Mouse (Mus musculus): ENCODE results near the gene Cux2.
A peak's percentile ranks its signal among the peaks of the same experiment; 100 is the strongest.

Cux2 gene

DNA sequence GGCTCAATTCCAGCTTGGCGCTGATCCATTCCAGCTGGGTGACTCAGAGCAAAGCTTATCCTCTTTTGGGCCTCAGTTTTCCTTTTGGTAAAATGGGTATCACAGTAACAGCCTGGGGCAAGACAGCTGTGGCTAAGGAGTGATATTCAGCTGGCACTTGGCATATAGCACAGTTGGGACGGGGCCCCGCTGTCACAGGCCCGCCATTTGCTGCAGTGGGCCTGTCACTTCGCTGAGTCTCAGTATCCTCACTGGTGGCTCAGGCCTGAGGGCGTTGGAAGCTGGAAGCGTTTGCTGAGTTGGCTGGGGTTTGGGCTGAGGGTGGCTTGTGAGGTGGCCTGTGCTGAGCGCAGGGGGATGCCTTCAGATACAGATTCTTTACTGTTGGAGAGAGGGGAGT lies 88.6 kb downstream of the Cux2 start:
- no peak for DNase-seq

GRCm38 (mm10) chr5:121959688-121960087 lies 90.2 kb downstream of the Cux2 start:
- DNase-seq, result no peak

- no peak for DNase-seq
Measured at GRCm38 (mm10) chr5:121958551-121958950, 91.4 kb downstream of the Cux2 start.

DNA sequence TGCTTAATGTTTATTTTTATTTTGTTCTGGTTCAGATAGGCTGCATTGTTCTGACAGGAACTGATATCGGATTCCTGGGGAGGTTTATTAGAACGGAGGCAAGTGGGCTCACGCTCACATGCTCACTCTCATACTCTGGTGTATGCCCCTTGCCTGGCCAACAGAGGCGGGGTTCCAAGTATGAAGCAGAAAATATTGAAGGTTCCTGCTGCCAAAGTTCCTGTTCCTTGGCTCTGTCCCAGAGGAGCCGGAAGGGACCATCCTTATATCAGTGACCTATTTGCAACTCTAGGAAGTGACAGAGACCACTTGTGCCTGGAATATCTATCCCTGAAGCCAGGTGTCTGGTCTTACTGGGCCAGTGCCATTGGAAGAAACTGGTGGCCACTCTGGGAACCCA lies 94.1 kb downstream of the Cux2 start:
- no peak for DNase-seq

- no peak for DNase-seq
Measured at GRCm38 (mm10) chr5:121950175-121950574, 99.7 kb downstream of the Cux2 start.

- no peak for DNase-seq
Measured at GRCm38 (mm10) chr5:121949050-121949443, 100.9 kb downstream of the Cux2 start.

GRCm38 (mm10) chr5:121948302-121949049 lies 101.4 kb downstream of the Cux2 start:
- peak; percentile 93 for DNase-seq

DNA sequence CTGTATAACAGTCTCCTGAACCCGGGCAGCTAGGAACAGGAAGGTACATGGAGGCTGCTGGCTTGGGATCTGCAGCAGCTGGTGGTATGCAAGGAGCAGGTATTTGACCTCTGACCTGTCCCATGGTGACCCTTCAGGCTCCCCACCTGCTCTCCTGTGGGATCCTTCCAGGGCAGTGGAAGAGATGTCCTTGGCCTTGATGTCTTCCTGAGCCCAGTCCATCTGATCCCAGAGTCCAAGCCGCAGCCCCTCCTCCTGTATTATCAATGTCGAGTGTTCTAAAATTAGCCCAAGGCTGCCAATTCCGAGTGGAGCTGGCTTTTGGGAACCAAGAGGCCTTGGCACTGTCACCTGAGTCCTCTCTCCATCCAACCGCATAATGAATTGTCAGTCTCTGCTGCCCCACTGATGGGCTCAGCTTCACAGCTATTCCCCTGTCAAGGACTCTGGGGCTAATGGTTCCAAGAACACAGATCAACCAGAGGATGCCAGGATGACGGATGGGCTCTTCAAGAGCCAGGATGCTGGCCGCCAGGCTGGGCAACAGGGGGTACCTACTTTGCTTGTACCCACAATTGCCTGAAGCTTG lies 103.2 kb downstream of the Cux2 start:
- DNase-seq, result peak; percentile 93

GRCm38 (mm10) chr5:121945819-121946218 lies 104.1 kb downstream of the Cux2 start:
- DNase-seq, result no peak

DNA sequence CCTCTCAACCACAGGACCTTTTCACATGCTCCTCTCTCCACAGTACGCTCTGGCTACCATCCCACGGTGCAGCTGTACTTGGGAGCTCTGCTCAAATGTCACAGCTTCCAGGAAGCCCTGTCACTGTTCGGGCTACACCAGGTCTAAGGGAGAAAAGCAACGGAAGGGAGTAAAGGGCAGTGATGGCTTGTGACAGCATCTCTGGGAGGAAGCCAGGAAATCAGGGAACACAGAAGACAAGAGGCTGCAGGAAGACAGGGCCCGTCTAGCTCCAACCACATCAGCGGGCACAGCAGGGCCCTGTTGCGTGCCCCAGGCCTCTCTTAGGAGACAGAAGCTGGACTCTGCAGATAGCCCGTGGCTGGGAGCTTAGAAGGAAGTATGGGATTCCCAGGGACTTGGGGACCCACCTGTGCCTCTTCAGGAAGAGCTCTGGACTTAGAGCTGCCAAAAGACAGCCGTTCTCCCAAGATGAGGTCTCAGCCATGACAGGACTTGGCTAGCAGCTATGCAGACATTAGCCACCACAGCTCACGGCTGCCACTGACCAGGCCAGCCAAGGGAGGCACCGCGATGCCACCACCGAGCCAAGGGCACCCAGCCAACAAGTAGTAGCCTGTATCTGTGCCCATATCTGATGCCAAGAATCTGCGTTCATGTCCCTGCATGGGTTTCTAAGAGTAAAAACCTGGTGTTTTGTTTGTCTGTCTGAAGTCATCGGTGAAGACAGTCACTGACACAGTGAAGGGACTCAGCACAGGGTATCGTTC lies 105.7 kb downstream of the Cux2 start:
- no peak for DNase-seq

GRCm38 (mm10) chr5:121943472-121943871 lies 106.4 kb downstream of the Cux2 start:
- DNase-seq, result no peak

- no peak for DNase-seq
Measured at GRCm38 (mm10) chr5:121938065-121938849, 111.6 kb downstream of the Cux2 start.

- DNase-seq, result no peak
Measured at GRCm38 (mm10) chr5:121930261-121930660, 119.6 kb downstream of the Cux2 start.

GRCm38 (mm10) chr5:121928362-121929000 lies 121.4 kb downstream of the Cux2 start:
- no peak for DNase-seq

DNA sequence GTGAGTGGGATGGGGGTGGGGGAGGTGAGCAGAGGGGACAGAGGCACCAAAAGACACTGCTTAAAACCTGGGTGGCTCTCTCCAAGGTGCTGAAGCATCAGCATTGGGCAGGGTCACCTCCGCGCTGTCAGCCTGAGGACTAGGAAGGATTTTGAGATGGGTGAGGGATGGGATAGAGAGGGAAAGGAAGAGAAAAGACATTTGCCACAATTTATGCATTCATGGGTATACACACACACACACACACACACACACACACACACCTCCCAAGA lies 123.4 kb downstream of the Cux2 start:
- no peak for DNase-seq

GRCm38 (mm10) chr5:121925751-121926542 lies 124.0 kb downstream of the Cux2 start:
- no peak for DNase-seq

DNA sequence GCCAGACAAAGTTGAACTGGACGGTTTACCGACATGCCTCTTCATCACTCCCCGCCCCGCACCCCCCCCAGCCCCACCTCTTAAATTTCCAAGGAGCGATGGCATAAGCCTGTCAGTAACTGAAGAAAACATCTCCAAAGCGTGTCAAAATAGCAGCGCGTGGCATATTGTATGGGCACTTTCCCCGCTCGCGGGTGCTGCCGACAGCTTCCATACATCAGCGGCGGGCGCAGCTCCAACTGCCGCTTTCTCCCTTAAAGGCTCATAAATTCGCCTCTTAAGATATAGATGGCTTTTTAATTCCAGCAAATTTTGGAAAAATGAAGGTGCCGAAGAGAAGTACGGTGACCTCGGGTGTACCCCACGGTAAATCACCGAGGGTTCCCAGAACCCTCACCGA lies 124.6 kb downstream of the Cux2 start:
- no peak for DNase-seq

- no peak for DNase-seq
Measured at GRCm38 (mm10) chr5:121924423-121924822, 125.5 kb downstream of the Cux2 start.

- DNase-seq, result no peak
Measured at GRCm38 (mm10) chr5:121922942-121923826, 126.7 kb downstream of the Cux2 start.

DNA sequence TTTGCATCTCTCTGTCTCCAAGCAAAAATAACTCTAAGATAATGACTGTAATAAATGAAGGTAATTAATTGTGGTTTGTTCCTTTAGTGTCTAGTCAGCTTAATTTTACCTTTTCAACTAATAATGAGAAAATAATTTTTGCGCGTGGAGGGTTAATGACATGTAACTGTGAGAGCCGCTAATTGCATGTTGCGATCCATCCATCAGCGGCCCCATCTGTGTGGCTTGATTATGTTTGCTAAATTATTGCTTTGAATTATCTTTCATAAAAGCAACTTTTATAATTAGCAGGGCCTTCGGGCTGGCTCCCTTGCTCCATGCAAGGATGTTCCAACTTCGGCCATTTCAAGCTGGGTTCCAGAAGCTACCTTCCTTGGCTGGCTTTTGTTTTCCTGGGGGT lies 130.7 kb downstream of the Cux2 start:
- DNase-seq, result no peak

- DNase-seq, result no peak
Measured at GRCm38 (mm10) chr5:121916813-121917212, 133.1 kb downstream of the Cux2 start.

Data from heart, adult 11 months (tissue).